Mouse (Mus musculus) embryonic facial prominence, embryonic 15.5 days (tissue): Measurements from ENCODE around the gene Nrk. TPM values are rescaled to one million over a fixed set of nuclear protein-coding genes. Genes with fewer than 3 reads are reported as not detected.

Experiments used
- ATAC-seq: fragments of 200-750 bp; cut with Nextera tagmentation; 2 replicates; pipeline ENCODE4 v1.8.0; 2017; ENCODE audit warnings: low read depth, moderate TSS enrichment; ENCODE audit not compliant: insufficient number of reproducible peaks, low FRiP score, low TSS enrichment
- H3K27ac ChIP-seq: fragments of 300-500 bp; sonication (generic); replicated peaks from 2 replicates; pipeline ENCODE4 v1.5.1; 2015; ENCODE audit warnings: mild to moderate bottlenecking, inconsistent platforms
- H3K27me3 ChIP-seq: fragments of 300-500 bp; sonication (generic); 2 replicates; pipeline ENCODE4 v1.6.1; 2015; ENCODE audit warnings: inconsistent platforms
- H3K36me3 ChIP-seq: fragments of 300-500 bp; sonication (generic); 2 replicates; pipeline ENCODE4 v1.6.1; 2015; ENCODE audit warnings: mild to moderate bottlenecking, inconsistent platforms
- H3K4me1 ChIP-seq: fragments of 300-500 bp; sonication (generic); 2 replicates; pipeline ENCODE4 v1.6.1; 2015; ENCODE audit warnings: inconsistent platforms
- H3K4me2 ChIP-seq: fragments of 300-500 bp; sonication (generic); replicated peaks from 2 replicates; pipeline ENCODE4 v1.6.1; 2015; ENCODE audit warnings: mild to moderate bottlenecking, inconsistent platforms
- H3K4me3 ChIP-seq: fragments of 300-500 bp; sonication (generic); replicated peaks from 2 replicates; pipeline ENCODE4 v1.5.1; 2015; ENCODE audit warnings: mild to moderate bottlenecking, inconsistent platforms
- H3K9ac ChIP-seq: fragments of 300-500 bp; sonication (generic); 2 replicates; pipeline ENCODE4 v1.6.1; 2015; ENCODE audit warnings: inconsistent platforms
- H3K9me3 ChIP-seq: fragments of 300-500 bp; sonication (generic); replicated peaks from 2 replicates; pipeline ENCODE4 v1.6.1; 2016; ENCODE audit warnings: inconsistent platforms
- WGBS: fragments of 180-500 bp; shearing (Covaris S2); methylation state at CpG from one replicate; pipeline ENCODE4 v1.1.7; 2015; 5-methylcytosine and 5-hydroxymethylcytosine counted together
- polyA plus RNA-seq: library from polyadenylated mRNA; unstranded; fragments of >200 nt; fragmentation: Nextera tagmentation; extraction: Ambion mirVana; gene quantifications from 2 replicates; pipeline ENCODE4 v1.2.1, GENCODE M21; 2015

Gene Nrk
- 49.3 and 61.1 TPM in 2 replicates for polyA plus RNA-seq

- H3K4me1 ChIP-seq: no peaks in the 10 kb centered on the region
- peak within 1 kb of the TSS; percentile 23 for H3K9ac ChIP-seq
- peak within 1 kb of the TSS; percentile 55 for H3K4me2 ChIP-seq
- 22% methylated on average over 51 of the region's 55 CpGs for WGBS
- no peaks in the 10 kb centered on the region for H3K36me3 ChIP-seq
- peak within 1 kb of the TSS; percentile 71 for H3K27ac ChIP-seq
- H3K27me3 ChIP-seq: no peaks in the 10 kb centered on the region
- peak; percentile 92 for ATAC-seq
- H3K9me3 ChIP-seq: no peaks in the 10 kb centered on the region
- peak within 1 kb of the TSS; percentile 48 for H3K4me3 ChIP-seq
Observed at GRCm38 (mm10) chrX:138914041-138914776, at the start of gene Nrk. Gene Nrk (plus strand): TSS chrX:138914430.

GRCm38 (mm10) chrX:138913366-138913765 lies 864 bp upstream of the Nrk start:
- H3K4me2 ChIP-seq: peak overlapping the region; percentile 55
- no peaks in the 10 kb centered on the region for H3K4me1 ChIP-seq
- no peaks in the 10 kb centered on the region for H3K27me3 ChIP-seq
- no peaks in the 10 kb centered on the region for H3K9me3 ChIP-seq
- ATAC-seq: no peak
- WGBS: 17% methylated on average over 8 of the region's 8 CpGs
- H3K9ac ChIP-seq: no peak overlapping the region
- H3K4me3 ChIP-seq: peak overlapping the region; percentile 48
- H3K36me3 ChIP-seq: no peaks in the 10 kb centered on the region
- H3K27ac ChIP-seq: peak overlapping the region; percentile 22; the same call in 1 of the 2 replicates

- Histone ChIP-seq H3K4me1 (no peaks in the 10 kb centered on the region), H3K27ac (peak overlapping the region; percentile 71), H3K4me3 (peak overlapping the region; percentile 48), H3K9me3 (no peaks in the 10 kb centered on the region), H3K4me2 (peak overlapping the region; percentile 55), H3K27me3 (no peaks in the 10 kb centered on the region), H3K36me3 (no peaks in the 10 kb centered on the region), H3K9ac (peak overlapping the region; percentile 23)
- WGBS: 15% methylated on average over 12 of the region's 12 CpGs
- ATAC-seq: no peak
Observed at GRCm38 (mm10) chrX:138914777-138915114, 516 bp downstream of the Nrk start.

- Histone ChIP-seq H3K4me3 (no peak overlapping the region), H3K9ac (no peak overlapping the region), H3K9me3 (no peaks in the 10 kb centered on the region), H3K36me3 (no peaks in the 10 kb centered on the region), H3K27ac (no peak overlapping the region), H3K4me1 (no peaks in the 10 kb centered on the region), H3K4me2 (no peak overlapping the region), H3K27me3 (no peaks in the 10 kb centered on the region)
- 58% methylated on average over 6 of the region's 7 CpGs for WGBS
- no peak for ATAC-seq
Observed at GRCm38 (mm10) chrX:138919030-138919429, 4.8 kb downstream of the Nrk start.

GRCm38 (mm10) chrX:138943905-138944304 lies 29.7 kb downstream of the Nrk start:
- Histone ChIP-seq H3K9ac (no peak overlapping the region), H3K4me1 (no peaks in the 10 kb centered on the region), H3K27me3 (no peaks in the 10 kb centered on the region), H3K27ac (no peak overlapping the region), H3K36me3 (no peaks in the 10 kb centered on the region), H3K9me3 (no peaks in the 10 kb centered on the region), H3K4me3 (no peak overlapping the region), H3K4me2 (no peak overlapping the region)
- no peak for ATAC-seq
- 74% methylated on average over 6 of the region's 6 CpGs for WGBS

- no peaks in the 10 kb centered on the region for H3K36me3 ChIP-seq
- no peak overlapping the region for H3K27ac ChIP-seq
- no peaks in the 10 kb centered on the region for H3K9me3 ChIP-seq
- no peak overlapping the region for H3K9ac ChIP-seq
- no peak overlapping the region for H3K4me2 ChIP-seq
- H3K27me3 ChIP-seq: no peaks in the 10 kb centered on the region
- H3K4me3 ChIP-seq: no peak overlapping the region
- H3K4me1 ChIP-seq: no peaks in the 10 kb centered on the region
- 39% methylated on average over 3 of the region's 3 CpGs for WGBS
- ATAC-seq: no peak
Observed at GRCm38 (mm10) chrX:138960713-138961112, 46.5 kb downstream of the Nrk start.

GRCm38 (mm10) chrX:138978501-138978900 lies 64.3 kb downstream of the Nrk start:
- Histone ChIP-seq H3K4me3 (no peak overlapping the region), H3K4me2 (no peak overlapping the region), H3K9me3 (no peaks in the 10 kb centered on the region), H3K27ac (no peak overlapping the region), H3K9ac (no peak overlapping the region), H3K36me3 (no peaks in the 10 kb centered on the region), H3K27me3 (no peaks in the 10 kb centered on the region), H3K4me1 (no peaks in the 10 kb centered on the region)
- no peak for ATAC-seq
- 50% methylated on average over 3 of the region's 3 CpGs for WGBS

GRCm38 (mm10) chrX:138979249-138979648 lies 65.0 kb downstream of the Nrk start:
- Histone ChIP-seq H3K9me3 (no peaks in the 10 kb centered on the region), H3K4me3 (no peak overlapping the region), H3K36me3 (no peaks in the 10 kb centered on the region), H3K9ac (no peak overlapping the region), H3K27me3 (no peaks in the 10 kb centered on the region), H3K27ac (no peak overlapping the region), H3K4me2 (no peak overlapping the region), H3K4me1 (no peaks in the 10 kb centered on the region)
- WGBS: 81% methylated on average over 2 of the region's 2 CpGs
- no peak for ATAC-seq

GRCm38 (mm10) chrX:139014524-139014923 lies 100.3 kb downstream of the Nrk start:
- 69% methylated on average over 3 of the region's 3 CpGs for WGBS
- peaks cover 4% of the 10 kb centered on the region; the same call in 1 of the 2 replicates for H3K27me3 ChIP-seq
- H3K9me3 ChIP-seq: no peaks in the 10 kb centered on the region
- no peaks in the 10 kb centered on the region for H3K4me1 ChIP-seq
- no peak overlapping the region for H3K4me2 ChIP-seq
- no peak overlapping the region for H3K27ac ChIP-seq
- H3K4me3 ChIP-seq: no peak overlapping the region
- no peaks in the 10 kb centered on the region for H3K36me3 ChIP-seq
- ATAC-seq: no peak
- H3K9ac ChIP-seq: no peak overlapping the region

GRCm38 (mm10) chrX:139016540-139016939 lies 102.3 kb downstream of the Nrk start:
- 56% methylated on average over 1 of the region's 1 CpGs for WGBS
- no peak overlapping the region for H3K4me3 ChIP-seq
- H3K27ac ChIP-seq: no peak overlapping the region
- H3K9ac ChIP-seq: no peak overlapping the region
- no peaks in the 10 kb centered on the region for H3K9me3 ChIP-seq
- no peak overlapping the region for H3K4me2 ChIP-seq
- H3K36me3 ChIP-seq: no peaks in the 10 kb centered on the region
- ATAC-seq: no peak
- H3K27me3 ChIP-seq: peaks cover 4% of the 10 kb centered on the region; the same call in 1 of the 2 replicates
- no peaks in the 10 kb centered on the region for H3K4me1 ChIP-seq

- WGBS: 39% methylated on average over 3 of the region's 3 CpGs
- Histone ChIP-seq H3K4me1 (no peaks in the 10 kb centered on the region), H3K4me3 (no peak overlapping the region), H3K9ac (no peak overlapping the region), H3K4me2 (no peak overlapping the region), H3K27me3 (no peaks in the 10 kb centered on the region), H3K36me3 (no peaks in the 10 kb centered on the region), H3K9me3 (no peaks in the 10 kb centered on the region), H3K27ac (no peak overlapping the region)
- no peak for ATAC-seq
Observed at GRCm38 (mm10) chrX:139026532-139027097, 112.4 kb downstream of the Nrk start.

GRCm38 (mm10) chrX:139027296-139027695 lies 113.1 kb downstream of the Nrk start:
- Histone ChIP-seq H3K4me3 (no peak overlapping the region), H3K27me3 (no peaks in the 10 kb centered on the region), H3K4me2 (no peak overlapping the region), H3K9ac (no peak overlapping the region), H3K4me1 (no peaks in the 10 kb centered on the region), H3K36me3 (no peaks in the 10 kb centered on the region), H3K27ac (no peak overlapping the region), H3K9me3 (no peaks in the 10 kb centered on the region)
- ATAC-seq: no peak
- 55% methylated on average over 5 of the region's 5 CpGs for WGBS
